Mouse (Mus musculus): ENCODE results near the gene Enpep. TPM values are rescaled to one million over a fixed set of nuclear protein-coding genes. Genes with fewer than 3 reads are reported as not detected.

The Enpep gene
- total RNA-seq, 2 experiments from 2014 or later = 9.1 to 11.1 TPM

- no peak for DNase-seq
Observed at GRCm38 (mm10) chr3:129238664-129239258, 93.8 kb downstream of the Enpep start.

- DNase-seq = no peak
Observed at GRCm38 (mm10) chr3:129238010-129238409, 94.5 kb downstream of the Enpep start.

GRCm38 (mm10) chr3:129227331-129227730 is 105.2 kb downstream of the Enpep start:
- no peak for DNase-seq

GRCm38 (mm10) chr3:129226681-129227080 is 105.8 kb downstream of the Enpep start:
- DNase-seq = no peak

- no peak for DNase-seq
Observed at GRCm38 (mm10) chr3:129225577-129226289, 106.8 kb downstream of the Enpep start.

GRCm38 (mm10) chr3:129224806-129225576 is 107.5 kb downstream of the Enpep start:
- DNase-seq = no peak

GRCm38 (mm10) chr3:129223964-129224805 is 108.3 kb downstream of the Enpep start:
- DNase-seq = peak; percentile 14

- DNase-seq = no peak
Observed at GRCm38 (mm10) chr3:129223401-129223800, 109.1 kb downstream of the Enpep start.

GRCm38 (mm10) chr3:129222448-129223290 is 109.9 kb downstream of the Enpep start:
- DNase-seq = no peak

- no peak for DNase-seq
Observed at GRCm38 (mm10) chr3:129221380-129222260, 110.9 kb downstream of the Enpep start.

GRCm38 (mm10) chr3:129220681-129221379 is 111.7 kb downstream of the Enpep start:
- no peak for DNase-seq

GRCm38 (mm10) chr3:129220086-129220670 is 112.3 kb downstream of the Enpep start:
- DNase-seq = no peak

Other genes starting within 250 kb of the Enpep start
- under 1 TPM; 0.72 to 0.79 TPM for gene Pitx2, start 132.8 kb downstream of the Enpep start, total RNA-seq (2021)
- 10 to 100 TPM; 36.3 to 48.3 TPM for gene Elovl6, start 199.6 kb upstream of the Enpep start, total RNA-seq (2021)

Measured in adrenal gland, postnatal 10 days (tissue).